Mouse (Mus musculus) layer of hippocampus, postnatal 25 days (tissue): ENCODE data around the gene Taf4. TPM values are rescaled to one million over a fixed set of nuclear protein-coding genes. Genes with fewer than 3 reads are reported as not detected.

Source experiments
- DNase-seq, 2 experiments: peaks; one replicate each; pipeline ENCODE4 v3.0.0; 2022; ENCODE audit warnings: mixed read lengths in 2 of 2, low spot score in 1 of 2; ENCODE audit errors: extremely low spot score in 1 of 2
- total RNA-seq, 2 experiments: library from RNA; stranded (reverse); gene quantifications; 2 replicates each; pipeline ENCODE4 v1.2.3; 2021

Gene Taf4
- total RNA-seq, 2 experiments from 2014 or later, result 19.4 to 21.0 TPM

DNA sequence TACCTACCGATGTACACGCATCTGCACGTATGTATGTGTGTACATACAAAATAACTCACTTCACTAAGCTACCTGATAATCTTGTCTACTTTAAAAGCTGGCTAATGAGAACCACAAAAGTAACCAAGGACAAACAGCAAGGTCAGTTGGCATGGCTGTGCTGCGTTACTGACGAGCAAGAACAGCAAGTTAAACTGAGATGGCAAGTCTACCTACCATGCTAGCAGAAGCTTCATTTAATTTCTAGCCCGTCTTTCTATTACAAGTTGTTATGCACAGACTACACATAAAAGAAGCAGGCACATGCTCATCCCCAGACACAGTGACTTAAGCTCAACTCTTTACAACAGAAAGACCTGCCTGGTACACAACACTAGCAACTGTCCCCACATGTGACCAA is 29.9 kb downstream of the Taf4 start:
- no peak for DNase-seq

DNA sequence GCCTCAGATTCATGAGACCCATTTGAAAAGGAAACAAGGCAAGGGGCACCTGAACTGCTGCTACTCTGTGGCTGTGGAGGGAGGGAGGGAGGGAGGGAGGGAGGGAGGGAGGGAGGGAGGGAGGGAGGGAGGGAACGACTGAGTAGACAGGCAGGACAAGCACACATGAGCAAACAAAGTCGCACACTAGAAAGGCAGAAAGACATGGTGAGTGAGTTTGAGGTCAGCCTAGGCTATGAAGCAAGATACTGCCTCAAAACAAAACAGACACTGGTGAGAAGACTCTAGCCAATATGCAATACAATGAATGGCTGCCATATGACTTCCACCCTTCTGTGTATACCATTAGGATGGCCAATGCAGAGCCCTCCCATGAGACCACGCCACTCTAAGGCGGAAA is 31.4 kb downstream of the Taf4 start:
- DNase-seq, result no peak

DNA sequence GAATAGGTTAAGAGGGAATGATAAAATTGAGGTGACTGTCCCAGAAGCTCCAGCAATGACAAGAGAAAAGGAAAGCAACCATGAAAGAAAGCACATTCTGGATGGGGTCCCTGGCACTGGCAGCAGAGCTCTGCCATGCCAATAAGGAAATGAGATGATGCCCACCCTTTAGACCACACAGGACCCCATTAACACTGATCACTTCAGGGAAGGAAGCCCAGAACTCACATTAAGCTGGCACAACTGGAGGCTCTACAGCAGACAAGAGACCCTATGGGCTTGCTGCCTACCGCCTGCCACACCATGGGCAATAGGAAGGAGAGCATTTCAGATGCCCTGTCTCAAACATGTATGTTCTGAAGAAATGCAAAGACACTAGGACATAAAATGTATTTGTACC is 34.8 kb downstream of the Taf4 start:
- DNase-seq, result no peak

DNA sequence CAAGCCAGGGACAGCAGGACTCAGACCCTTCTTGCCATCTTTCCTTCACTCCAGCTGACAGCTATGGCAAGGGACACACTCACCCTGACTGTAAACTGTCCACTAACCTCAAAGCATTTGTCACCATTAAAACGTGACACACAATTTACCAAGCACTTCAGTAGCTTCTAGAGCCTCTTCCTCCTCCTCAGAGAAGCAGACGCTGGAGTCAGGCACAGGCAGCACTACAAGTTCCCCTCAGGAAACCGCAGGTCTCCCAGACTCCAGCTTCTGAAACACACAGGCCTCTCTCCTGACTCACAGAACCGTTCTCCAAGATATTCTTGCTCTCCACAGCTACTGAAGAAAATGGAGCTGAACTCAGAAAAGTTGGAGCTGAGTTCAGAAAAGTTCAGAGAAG is 39.4 kb downstream of the Taf4 start:
- DNase-seq, result no peak

DNA sequence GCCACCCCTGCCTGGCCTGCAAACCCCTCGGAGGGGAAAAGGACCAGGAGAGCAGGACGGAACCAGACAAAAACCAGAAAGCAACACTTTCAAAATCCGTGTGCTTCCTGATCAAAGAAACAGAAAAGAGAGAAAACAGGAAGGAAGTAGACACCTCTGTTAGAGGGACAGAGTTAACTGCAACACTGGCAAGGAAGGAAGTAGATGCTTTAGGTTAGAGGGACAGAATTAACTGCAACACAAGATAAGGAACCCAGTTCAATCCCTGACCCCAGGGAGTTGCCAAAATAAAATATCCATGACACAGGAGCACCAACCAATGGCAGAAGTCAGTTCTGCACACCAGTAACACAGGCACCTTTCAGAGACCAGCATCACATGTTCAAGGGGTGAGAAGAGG is 42.3 kb downstream of the Taf4 start:
- no peak for DNase-seq

DNA sequence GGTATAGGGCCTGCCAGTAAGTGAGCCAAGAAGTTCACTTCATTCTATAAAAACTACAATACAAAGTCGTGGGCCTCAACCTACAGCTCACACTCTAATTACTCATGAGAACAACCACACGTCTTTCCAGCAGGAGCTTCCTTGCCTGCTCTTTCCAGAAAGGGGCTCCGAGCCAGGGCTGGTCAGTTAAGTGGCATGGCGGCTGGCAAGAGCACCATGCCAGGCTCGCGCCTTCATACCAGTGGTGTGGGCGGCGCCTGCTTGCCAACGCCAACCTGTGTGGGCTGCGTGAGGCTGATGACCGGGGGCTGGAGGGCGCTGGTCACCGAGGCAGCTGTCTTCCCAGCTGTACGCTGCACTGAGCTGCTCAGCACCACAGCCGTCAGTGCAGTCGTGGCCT is 44.7 kb downstream of the Taf4 start:
- DNase-seq, result no peak

DNA sequence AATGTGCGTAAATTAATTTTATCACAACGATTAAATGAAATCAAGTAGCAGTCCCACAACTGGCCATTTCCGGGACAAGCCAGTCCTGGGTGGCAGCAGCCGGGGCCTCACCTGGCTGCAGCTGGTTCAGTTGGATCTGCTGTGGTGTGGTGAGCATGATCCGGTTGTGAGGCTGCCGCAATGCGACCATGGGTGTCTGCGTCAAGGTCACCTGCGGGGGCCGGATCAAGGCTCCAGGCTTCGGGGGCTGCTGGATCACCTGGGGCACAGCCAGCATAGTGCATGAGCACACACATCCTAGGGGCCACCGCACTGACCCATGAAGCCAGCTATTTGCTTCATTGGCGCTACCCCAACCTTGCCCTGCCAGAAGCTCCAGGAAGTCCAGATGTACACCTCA is 47.3 kb downstream of the Taf4 start:
- no peak for DNase-seq

DNA sequence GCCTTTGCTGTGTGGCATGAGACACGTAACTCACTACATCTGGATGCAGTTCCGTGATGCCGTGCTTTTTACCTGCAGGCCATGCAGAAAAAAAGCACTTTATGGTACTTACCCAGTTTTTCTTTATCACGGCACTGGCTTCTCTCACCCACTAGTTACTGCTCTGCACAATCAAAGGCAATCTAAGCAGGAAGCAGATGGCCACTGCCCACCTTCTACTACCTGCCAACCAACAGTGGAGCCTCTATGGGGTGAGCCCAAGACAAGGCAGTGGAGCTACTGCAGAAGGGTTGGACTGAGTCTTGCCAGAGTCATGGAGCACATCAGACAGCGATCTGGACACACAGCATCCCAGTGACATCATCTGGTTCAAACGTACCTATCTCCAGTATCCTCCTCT is 52.4 kb downstream of the Taf4 start:
- no peak for DNase-seq

DNA sequence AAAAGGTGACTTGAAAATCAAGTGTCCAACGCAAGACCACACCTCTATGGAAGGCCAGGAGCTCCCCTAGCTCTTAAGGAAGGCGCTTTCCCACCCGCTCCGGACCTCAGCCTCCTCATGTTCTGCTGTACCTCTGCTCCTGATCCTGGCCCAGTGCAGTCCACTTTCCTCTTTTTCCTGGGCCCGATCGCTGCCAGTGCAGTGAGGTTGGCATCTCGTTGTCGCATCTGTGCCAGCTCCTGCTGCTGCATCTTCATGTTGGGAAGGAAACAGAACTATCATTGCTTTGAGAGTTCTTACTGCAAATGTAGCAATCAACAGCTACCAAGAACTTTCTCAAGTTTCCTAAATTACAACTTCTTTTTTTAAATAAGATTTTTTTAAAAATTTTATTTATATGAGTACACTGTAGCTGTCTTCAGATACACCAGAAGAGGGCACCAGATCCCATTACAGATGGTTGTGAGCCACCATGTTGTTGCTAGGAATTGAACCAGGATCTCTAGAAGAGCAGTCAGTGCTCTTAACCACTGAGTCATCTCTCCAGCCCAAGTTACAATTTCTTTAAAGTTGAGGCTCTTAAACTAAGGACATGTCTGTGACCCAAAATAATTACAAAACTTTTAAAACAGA is 55.3 kb downstream of the Taf4 start:
- DNase-seq, result no peak

DNA sequence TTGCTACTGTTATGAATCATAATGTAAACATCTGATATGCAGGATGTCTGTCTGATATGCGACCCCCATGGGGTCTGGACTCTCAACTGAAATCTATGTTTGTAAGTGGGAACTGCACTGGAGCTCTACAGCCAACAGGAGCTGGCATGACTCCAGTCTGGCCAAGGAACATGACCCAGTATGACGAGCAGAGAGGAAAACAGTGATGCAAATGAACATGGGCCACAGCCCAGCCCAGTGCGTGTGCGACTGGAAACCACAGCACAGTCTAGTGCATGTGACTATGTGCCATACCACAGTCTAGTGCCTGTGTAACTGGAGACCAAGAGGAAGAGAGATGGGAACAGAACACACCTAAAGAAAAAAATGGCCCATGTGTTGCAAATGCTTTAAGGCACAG is 56.4 kb downstream of the Taf4 start:
- DNase-seq, result no peak

DNA sequence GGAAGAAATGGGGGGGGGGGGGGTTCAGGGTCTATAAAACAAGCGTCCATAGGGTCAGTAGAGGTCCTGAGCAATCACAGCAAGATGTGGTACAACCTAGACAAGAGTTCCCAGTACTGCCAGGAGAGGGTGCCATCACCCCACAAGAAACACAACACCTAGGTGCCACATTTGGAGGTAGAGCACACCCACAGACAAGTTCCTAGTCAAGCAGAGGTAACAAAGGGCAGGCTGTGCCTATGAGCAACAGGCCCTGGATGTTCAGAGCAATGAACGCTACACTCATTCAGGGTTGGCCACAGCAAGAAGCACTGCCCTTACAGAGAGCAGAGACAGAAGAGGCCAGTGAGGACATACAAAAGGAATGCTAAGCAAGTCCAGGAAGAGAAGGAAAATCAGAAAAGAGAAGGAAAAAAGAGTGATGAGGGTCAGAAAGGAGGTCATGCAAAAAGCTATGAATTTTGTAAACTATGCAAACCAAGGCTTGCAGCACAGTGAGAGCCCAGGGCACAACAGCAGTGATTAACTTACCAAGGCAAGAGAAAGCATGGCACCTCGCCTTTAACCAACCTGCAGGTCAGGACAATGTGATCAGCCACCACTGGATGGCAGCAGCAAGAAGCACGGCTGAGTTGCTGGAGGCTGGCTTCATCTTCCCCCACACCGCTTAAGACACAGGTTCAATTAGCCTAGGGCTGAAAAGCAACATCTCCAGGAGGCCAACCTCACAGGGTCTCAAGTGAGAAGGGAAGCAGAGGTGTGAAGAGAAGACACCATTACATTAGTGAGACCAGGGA is 59.4 kb downstream of the Taf4 start:
- peak; percentile 27 to 62 for DNase-seq

DNA sequence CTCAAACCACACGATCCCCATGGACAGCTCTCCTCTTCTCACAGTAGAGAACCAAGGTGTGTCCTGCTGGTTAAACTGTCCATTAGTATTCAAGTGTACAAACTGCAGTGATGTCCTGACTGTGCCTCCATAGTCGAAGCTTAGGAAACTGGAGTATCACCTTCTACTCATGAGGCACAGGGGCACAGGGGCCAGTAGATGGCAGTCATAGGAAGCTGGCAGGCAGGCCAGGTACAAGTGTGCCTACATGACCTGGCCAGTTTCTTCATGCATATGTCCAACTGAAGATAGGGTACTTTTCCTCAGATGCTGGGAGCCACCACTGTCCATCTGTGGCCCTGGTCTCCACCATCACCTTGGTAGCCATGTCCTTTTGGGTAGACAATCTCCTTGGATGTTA is 62.2 kb downstream of the Taf4 start:
- DNase-seq, result no peak

DNA sequence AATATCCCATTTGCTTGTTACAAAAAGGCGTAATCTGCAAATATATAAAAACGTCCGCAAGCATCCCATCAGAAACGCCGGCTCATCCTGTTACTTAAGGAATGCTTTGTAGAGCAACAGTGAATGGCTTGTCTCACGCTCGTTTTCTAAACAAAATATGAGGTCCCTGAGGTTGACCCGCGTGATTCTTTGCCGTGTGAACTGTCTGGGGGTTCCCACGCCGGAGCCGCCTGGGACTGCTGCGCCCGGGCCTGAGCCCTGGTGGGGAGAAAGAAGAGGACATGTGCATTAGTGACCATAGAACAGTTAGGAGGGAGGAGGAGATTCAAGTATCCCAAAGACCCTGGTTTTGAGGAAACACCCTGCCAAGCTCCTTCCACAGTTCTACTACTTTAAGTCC is 63.1 kb downstream of the Taf4 start:
- no peak for DNase-seq

DNA sequence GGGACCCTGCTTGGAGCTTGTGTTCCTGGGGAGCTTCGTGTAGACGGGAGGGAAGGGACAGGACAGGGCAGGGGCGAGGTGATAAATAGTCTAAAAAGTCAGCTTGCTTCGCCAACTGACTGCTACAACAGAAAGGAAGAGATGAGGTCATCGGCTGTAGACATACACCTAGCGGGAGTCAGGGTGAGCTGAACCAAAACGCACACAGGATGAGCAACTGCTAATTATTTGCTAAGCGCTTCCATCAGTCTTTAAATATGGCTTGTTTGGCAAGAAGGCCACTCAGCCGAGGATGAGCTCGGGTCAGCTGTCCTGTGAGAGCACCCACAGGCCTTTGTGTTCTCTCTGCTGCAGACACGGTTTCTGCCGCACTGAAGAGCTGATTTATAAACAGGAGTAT is 63.5 kb downstream of the Taf4 start:
- no peak for DNase-seq

DNA sequence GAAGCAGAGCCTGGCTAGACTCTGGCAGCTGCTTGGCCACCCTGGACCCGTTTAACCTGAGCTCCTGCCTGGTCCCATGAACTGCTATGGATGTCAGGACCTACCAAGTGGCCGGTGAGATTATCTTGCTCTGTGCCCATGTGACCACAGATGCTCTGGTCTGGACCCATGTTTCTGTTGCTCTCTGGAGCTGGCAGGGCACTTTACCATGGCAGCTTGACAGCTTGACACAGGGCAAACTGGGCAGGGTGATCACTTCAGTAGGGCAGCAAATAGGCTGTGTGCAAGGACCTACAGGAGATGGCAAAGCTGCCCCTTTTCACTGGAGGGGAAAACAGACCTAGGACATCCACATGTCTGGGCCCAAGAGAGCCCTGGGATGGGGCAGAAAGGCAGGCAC is 79.5 kb downstream of the Taf4 start:
- no peak for DNase-seq

DNA sequence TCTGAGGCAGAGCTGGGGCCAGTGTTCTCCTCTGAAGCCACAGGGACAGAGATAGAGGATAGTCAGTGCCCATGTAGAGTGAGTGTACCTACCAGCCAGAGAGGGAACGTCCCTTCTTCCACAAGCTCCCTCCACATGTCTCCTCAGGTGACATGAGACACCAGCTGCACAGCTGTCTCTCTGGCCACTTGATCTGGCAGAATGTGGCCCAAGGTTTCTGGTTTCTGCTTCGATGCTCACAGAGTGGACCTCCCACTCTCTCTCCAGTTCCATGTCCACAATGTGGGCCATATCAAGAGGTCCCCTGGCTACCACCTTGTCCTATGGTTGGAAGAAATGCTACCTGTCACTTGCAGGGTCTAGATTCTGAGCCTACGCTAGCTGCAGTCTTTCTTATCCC is 85.4 kb downstream of the Taf4 start:
- DNase-seq, result no peak

DNA sequence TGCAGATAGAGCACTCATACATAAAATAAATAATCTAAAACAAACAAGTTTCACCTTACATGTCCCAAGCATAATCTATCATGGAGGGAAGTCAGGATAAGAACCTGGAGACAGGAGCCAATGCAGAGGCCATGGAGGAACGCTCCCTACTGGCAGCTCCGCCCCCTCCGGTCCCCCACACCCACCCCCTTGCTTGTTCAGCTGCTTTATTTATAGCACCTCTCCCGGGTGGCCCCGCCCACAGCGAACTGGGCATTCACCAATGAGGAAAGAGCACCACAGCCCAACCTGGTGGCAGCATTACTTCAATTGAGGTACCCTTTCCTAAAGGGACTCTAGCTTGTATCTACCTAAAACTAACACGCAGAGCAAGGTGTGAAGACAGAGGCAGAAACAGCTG is 91.9 kb downstream of the Taf4 start:
- no peak for DNase-seq

DNA sequence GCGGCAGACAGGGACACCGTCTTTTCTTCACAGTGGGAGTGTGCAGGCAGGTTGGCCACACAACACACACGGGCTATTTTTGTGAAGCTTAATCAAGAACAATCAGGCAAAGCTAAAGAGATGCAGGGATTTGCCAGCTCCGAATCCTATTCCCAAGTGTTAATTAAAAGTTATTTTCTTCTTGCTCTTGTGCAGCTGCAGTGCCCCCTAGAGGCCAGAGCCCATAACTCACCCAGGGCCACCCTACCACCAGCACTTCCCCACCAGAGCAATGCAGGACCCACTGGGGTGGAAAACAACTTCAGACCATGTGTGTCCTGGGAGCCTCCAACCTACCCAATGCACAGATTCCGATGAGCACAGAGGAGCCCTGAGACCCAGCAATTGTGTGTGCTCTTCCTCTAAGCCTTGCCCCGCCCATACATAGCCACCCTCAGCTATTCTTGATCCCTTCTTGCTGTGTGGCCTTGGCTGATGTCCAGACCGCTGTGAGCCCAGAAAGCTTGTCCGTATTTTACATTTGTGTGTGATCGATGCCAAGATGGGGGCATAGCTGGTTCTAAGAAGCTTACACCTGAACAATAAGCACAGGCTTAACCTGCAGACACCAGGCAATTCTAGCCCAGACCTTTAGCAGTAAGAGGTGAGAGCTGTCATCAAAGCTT is 98.8 kb downstream of the Taf4 start:
- peak; percentile 51 to 80 for DNase-seq

DNA sequence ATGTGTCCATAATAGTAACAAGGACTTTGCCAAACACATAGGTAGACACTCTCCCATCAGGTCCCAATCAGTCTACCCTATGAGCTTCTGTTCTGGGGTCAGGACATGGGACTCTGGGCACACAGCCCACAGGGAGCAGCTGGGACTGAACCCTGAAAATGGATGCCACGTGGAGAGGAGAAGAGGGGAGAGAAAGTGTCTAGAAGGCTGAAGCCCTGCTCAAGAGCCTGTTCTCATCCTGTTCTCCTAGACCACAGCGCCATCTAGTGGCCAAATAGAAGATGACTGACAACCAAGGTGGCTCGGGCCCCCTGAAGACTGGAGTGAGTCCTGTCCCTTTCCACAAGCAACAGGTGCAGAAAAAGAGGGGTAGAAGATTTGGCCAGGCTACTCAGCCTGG is 101.3 kb downstream of the Taf4 start:
- DNase-seq, result peak; percentile 65 to 81

DNA sequence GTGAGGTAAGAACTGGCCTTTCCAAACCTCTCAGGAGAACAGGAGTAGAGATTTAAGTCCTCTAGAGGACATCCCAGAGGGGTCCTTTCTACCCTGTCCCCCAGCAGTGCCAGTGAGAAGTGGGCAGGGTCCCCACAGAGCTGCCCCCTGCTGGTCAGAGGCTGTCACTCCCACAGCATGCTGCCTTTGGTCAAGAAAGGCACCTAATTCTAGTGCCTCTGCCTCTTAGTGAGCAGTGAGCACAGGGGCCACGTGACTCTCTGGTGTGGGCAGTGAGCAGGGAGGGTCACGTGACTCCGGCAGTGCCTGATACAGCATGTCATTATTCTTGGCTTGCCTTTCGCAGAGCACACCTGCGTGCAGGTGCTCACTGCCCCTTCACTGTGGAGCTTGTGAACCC is 103.1 kb downstream of the Taf4 start:
- DNase-seq, result peak in 1 of 2 experiments; percentile 44

DNA sequence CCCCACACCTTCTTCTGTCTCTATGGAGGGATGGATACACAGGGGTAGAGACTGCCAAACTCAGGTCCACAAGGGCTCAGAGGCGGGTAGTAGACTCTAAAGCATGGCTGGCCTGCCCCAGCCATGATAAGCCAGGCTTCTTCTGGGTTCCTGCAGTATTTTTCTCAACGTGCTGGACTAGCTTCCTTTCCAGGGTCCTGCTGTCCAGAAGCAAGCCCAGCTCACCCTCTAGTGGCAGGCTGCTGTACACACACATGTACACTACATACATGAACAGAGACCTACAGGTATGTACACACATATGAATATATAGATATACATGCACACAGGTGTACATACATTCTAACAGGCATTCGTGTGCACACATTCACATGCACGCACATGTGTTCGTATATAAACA is 103.7 kb downstream of the Taf4 start:
- DNase-seq, result peak in 1 of 2 experiments; percentile 33

DNA sequence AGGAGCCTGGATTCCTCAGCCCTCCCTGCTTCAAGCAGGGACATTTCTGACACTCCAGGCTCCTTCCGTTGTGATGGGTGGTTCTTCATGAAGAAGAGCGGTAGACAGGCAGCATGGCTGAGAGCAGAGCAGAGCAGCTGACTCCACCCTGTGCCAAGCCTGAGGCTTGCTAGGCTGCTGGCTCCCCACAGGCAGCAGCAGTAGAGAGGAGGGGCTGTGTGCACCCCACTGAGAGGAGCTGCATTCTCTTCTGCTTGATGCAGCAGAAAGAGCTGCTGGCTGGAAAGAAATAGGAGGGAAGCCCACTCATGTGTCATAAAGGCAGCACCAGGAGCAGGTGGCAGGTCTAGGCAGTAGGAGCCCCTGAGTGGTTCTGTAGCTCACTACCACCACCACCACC is 106.6 kb downstream of the Taf4 start:
- no peak for DNase-seq
